8 mouse cellular contexts compared by ENCODE assay signal in the genomic region with DNA sequence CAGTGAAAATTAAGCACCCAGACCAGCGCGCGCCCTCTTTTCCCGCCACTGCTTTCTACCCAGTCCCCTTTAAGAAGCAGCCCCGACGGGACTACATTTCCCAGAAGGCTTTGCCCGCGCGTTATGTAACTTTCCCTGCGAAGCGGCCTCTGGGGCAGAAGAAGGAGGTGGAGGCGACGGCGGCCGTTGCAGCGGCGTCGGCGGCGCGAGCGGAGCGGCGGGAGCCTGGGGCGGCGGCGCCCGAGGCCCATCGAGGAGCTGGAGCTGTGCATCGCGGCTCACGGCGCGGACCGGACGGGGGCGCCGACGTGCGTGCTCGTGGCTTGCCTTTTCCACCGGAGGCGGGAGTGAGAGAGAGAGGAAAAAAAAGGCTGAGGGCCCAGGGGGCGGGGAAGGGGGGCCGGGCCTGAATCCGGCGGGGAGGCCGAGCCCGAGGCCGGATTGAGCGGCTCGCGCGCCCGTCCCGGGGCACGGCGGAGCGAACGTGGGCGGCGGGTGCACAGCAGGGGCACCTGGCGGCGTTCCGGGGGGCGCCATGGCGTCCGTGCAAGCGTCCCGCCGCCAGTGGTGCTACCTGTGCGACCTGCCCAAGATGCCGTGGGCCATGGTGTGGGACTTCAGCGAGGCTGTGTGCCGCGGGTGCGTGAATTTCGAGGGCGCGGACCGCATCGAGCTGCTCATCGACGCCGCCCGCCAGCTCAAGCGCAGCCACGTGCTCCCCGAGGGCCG. TPM values are rescaled to one million over a fixed set of nuclear protein-coding genes. Genes with fewer than 3 reads are reported as not detected.
DNase-seq lines count a peak whose midpoint lies in the region; ATAC-seq and TF ChIP-seq lines count a peak whose summit lies in the region.

A gene (plus strand): TSS at position 143 of the 729 bp plus-strand sequence.

- H3K27ac ChIP-seq in forebrain, embryonic 16.5 days (ENCODE audit: low read length), result peak within 1 kb of the TSS; percentile 95
- H3K27ac ChIP-seq in layer of hippocampus, adult 2 months, result peak within 1 kb of the TSS; percentile 99
- H3K27ac ChIP-seq in lung, embryonic 14.5 days (ENCODE audit: low read depth), result peak within 1 kb of the TSS; percentile 94
- H3K27ac ChIP-seq in olfactory bulb, adult 2 months (ENCODE audit: insufficient read depth, low read depth, low read length), result peak within 1 kb of the TSS; percentile 96
- H3K27ac ChIP-seq in thymus, adult 2 months (ENCODE audit: control insufficient read depth, insufficient read depth, low read length), result peak within 1 kb of the TSS; percentile 72

- H3K4me2 ChIP-seq in forebrain, embryonic 16.5 days (ENCODE audit: low read length), result peak within 1 kb of the TSS; percentile 87
- peak within 1 kb of the TSS; percentile 98 for H3K4me2 ChIP-seq in lung, embryonic 14.5 days

- H3K9me3 ChIP-seq in G1E (replicated peaks), result no peaks in the 10 kb centered on the region
- H3K9me3 ChIP-seq in forebrain, embryonic 16.5 days (ENCODE audit: control insufficient read depth, low read length), result no peaks in the 10 kb centered on the region
- H3K9me3 ChIP-seq in lung, embryonic 14.5 days (ENCODE audit: low read depth, low read length), result no peaks in the 10 kb centered on the region

- no peak for TF ChIP-seq CTCF in G1E (IDR thresholded peaks at IDR 0.05; ENCODE audit: low read depth, low read length)
- no peak for TF ChIP-seq CTCF in layer of hippocampus, adult 2 months (conservative IDR thresholded peaks at IDR 0.05)
- TF ChIP-seq CTCF in lung, embryonic 14.5 days (IDR thresholded peaks at IDR 0.05; ENCODE audit: low read depth), result no peak
- no peak for TF ChIP-seq CTCF in olfactory bulb, adult 2 months (IDR thresholded peaks at IDR 0.05; ENCODE audit: insufficient read depth, low read depth, low read length)
- peak; percentile 55; the same call in 1 of the 2 replicates for TF ChIP-seq CTCF in thymus, adult 2 months (IDR thresholded peaks at IDR 0.05; ENCODE audit: borderline replicate concordance, control insufficient read depth, extremely low read depth, insufficient read depth, low read length, poor library complexity)

- ATAC-seq in G1E (ENCODE audit: extremely low read depth, insufficient number of reproducible peaks, low FRiP score, poor library complexity, severe bottlenecking), result peak; percentile 55
- ATAC-seq in forebrain, embryonic 16.5 days, result peak; percentile 78
- peak; percentile 67 for ATAC-seq in lung, embryonic 14.5 days (ENCODE audit: insufficient read depth)

- TF ChIP-seq POLR2A in olfactory bulb, adult 2 months (IDR thresholded peaks at IDR 0.05; ENCODE audit: insufficient read depth, low read depth, low read length), result peak; percentile 92
- peak; percentile 87 for TF ChIP-seq POLR2A in thymus, adult 2 months (IDR thresholded peaks at IDR 0.05; ENCODE audit: control insufficient read depth, extremely low read depth, insufficient read depth, low read length, poor library complexity)

- H3K27me3 ChIP-seq in G1E (ENCODE audit: insufficient read depth, low read length), result no peaks in the 10 kb centered on the region
- no peaks in the 10 kb centered on the region for H3K27me3 ChIP-seq in forebrain, embryonic 16.5 days (replicated peaks; ENCODE audit: control insufficient read depth, insufficient read depth, low read length)
- H3K27me3 ChIP-seq in lung, embryonic 14.5 days (ENCODE audit: insufficient read depth, low read length), result no peaks in the 10 kb centered on the region
- no peaks in the 10 kb centered on the region for H3K27me3 ChIP-seq in thymus, adult 2 months (ENCODE audit: control insufficient read depth, insufficient read depth, low read length)

- peak within 1 kb of the TSS; percentile 88 for H3K9ac ChIP-seq in forebrain, embryonic 16.5 days (replicated peaks; ENCODE audit: low read depth, low read length)
- H3K9ac ChIP-seq in lung, embryonic 14.5 days, result peak within 1 kb of the TSS; percentile 86

- DNase-seq in G1E (ENCODE audit: low spot score), result peak; percentile 74
- peak; percentile 95 to 97 for DNase-seq in cerebellum, adult 18-20 months
- peak; percentile 93 to 96 for DNase-seq in heart, postnatal 36 days
- peak; percentile 94 to 95 for DNase-seq in layer of hippocampus, adult 2 months (ENCODE audit: low spot score in 2 of 2)
- peak; percentile 98 for DNase-seq in lung, embryonic 14.5 days
- peak; percentile 94 for DNase-seq in thymus, adult 2 months

- H3K4me3 ChIP-seq in G1E (ENCODE audit: low read depth, low read length), result peak within 1 kb of the TSS; percentile 90
- H3K4me3 ChIP-seq in forebrain, embryonic 16.5 days (replicated peaks; ENCODE audit: low read length), result peak within 1 kb of the TSS; percentile 91
- peak within 1 kb of the TSS; percentile 84 for H3K4me3 ChIP-seq in layer of hippocampus, adult 2 months
- peak within 1 kb of the TSS; percentile 89 for H3K4me3 ChIP-seq in lung, embryonic 14.5 days (ENCODE audit: low read depth, low read length)
- H3K4me3 ChIP-seq in olfactory bulb, adult 2 months (ENCODE audit: insufficient read depth, low read depth, low read length), result peak within 1 kb of the TSS; percentile 85
- H3K4me3 ChIP-seq in thymus, adult 2 months (ENCODE audit: control insufficient read depth, insufficient read depth, low read length), result peak within 1 kb of the TSS; percentile 90

- WGBS in forebrain, embryonic 16.5 days, result under 1% methylated on average over 85 of the region's 90 CpGs
- under 1% methylated on average over 89 of the region's 90 CpGs for WGBS in lung, embryonic 14.5 days
- WGBS in olfactory bulb, adult 2 months, result 1% methylated on average over 89 of the region's 90 CpGs
- under 1% methylated on average over 90 of the region's 90 CpGs for WGBS in thymus, adult 2 months

- intact Hi-C loops in heart, postnatal 36 days (cut with DNase I), result loop anchor here (10.0 kb wide), 1 partner anchor 109 kb away; no protein-coding TSS in a partner anchor

- H3K36me3 ChIP-seq in G1E (replicated peaks), result peaks cover 56% of the 10 kb centered on the region
- H3K36me3 ChIP-seq in forebrain, embryonic 16.5 days (ENCODE audit: control insufficient read depth, insufficient read depth), result peaks cover 9% of the 10 kb centered on the region
- H3K36me3 ChIP-seq in lung, embryonic 14.5 days (ENCODE audit: insufficient read depth), result peaks cover 22% of the 10 kb centered on the region
- no peaks in the 10 kb centered on the region for H3K36me3 ChIP-seq in thymus, adult 2 months (ENCODE audit: control insufficient read depth, insufficient read depth, low read length)

- H3K4me1 ChIP-seq in G1E (ENCODE audit: insufficient read depth, low read depth, low read length), result peaks cover 68% of the 10 kb centered on the region
- peaks cover 40% of the 10 kb centered on the region for H3K4me1 ChIP-seq in forebrain, embryonic 16.5 days (replicated peaks; ENCODE audit: control insufficient read depth, insufficient read depth, low read length)
- peaks cover 19% of the 10 kb centered on the region for H3K4me1 ChIP-seq in lung, embryonic 14.5 days (ENCODE audit: insufficient read depth)
- peaks cover 42% of the 10 kb centered on the region for H3K4me1 ChIP-seq in olfactory bulb, adult 2 months (ENCODE audit: control insufficient read depth, insufficient read depth, low read length)
- H3K4me1 ChIP-seq in thymus, adult 2 months (replicated peaks; ENCODE audit: control insufficient read depth, insufficient read depth, low read length), result peaks cover 36% of the 10 kb centered on the region

RNA-seq across cellular contexts. Expression of the gene that starts here (rescaled TPM):
- 34.1 and 34.9 TPM in 2 replicates for total RNA-seq in G1E (2014; fragmentation: Nextera tagmentation)
- total RNA-seq in G1E (2017), result 13.4 TPM in 2 replicates
- polyA plus RNA-seq in G1E (2012), result 105 and 139 TPM in 2 replicates
- polyA plus RNA-seq in forebrain, embryonic 16.5 days (2015; fragmentation: Nextera tagmentation; extraction: Ambion mirVana), result 28.0 and 30.4 TPM in 2 replicates
- 10 to 100 TPM; 19.6 to 23.0 TPM for total RNA-seq in heart, postnatal 36 days (2021)
- total RNA-seq in layer of hippocampus, adult 2 months (2021), result 10 to 100 TPM; 52.7 to 56.3 TPM
- 27.3 and 35.0 TPM in 2 replicates for polyA plus RNA-seq in lung, embryonic 14.5 days (2014; fragmentation: Nextera tagmentation; extraction: Ambion mirVana)
- polyA plus RNA-seq in olfactory bulb, adult 2 months (2012; ENCODE audit: insufficient read depth, insufficient read length, low replicate concordance, missing spikeins), result not detected in 2 replicates
- polyA plus RNA-seq in thymus, adult 2 months (2012; rRNA removed), result 67.2 and 76.3 TPM in 2 replicates

Comparison
In these comparisons a context has a peak if more than half of its experiments do, and no peak if none do; other contexts are left out.
1. Peak in every context shown above with its lines: DNase-seq, ATAC-seq, H3K4me3 ChIP-seq and H3K27ac ChIP-seq.
2. RNA of the gene that starts here (polyA plus RNA-seq): 105 to 139 TPM in G1E, 67.2 to 76.3 TPM in thymus, adult 2 months, 27.3 to 35.0 TPM in lung, embryonic 14.5 days and 28.0 to 30.4 TPM in forebrain, embryonic 16.5 days; not detected in olfactory bulb, adult 2 months; every median in the first group is over 10 times any median in the second.